Mouse (Mus musculus) lung, postnatal 4 days (tissue): ENCODE data around the gene Vamp2.

Source experiments
- DNase-seq, 2 experiments: peaks; one replicate each; pipeline ENCODE4 v3.0.0; 2021

The Vamp2 gene

GRCm38 (mm10) chr11:69134622-69134968 is 46.3 kb downstream of the Vamp2 start:
- DNase-seq: no peak

- no peak for DNase-seq
Observed at GRCm38 (mm10) chr11:69135361-69135760, 47.1 kb downstream of the Vamp2 start.
